Mouse (Mus musculus) heart, postnatal 14 days (tissue): ENCODE data around the gene Dnah7c. TPM values are rescaled to one million over a fixed set of nuclear protein-coding genes. Genes with fewer than 3 reads are reported as not detected.

Experiments used
- DNase-seq, 2 experiments: peaks; one replicate each; pipeline ENCODE4 v3.0.0; 2021 to 2022
- intact Hi-C: fragments of 180-260 bp; cut with DNase I; formaldehyde crosslinking; loops from one replicate; pipeline ENCODE4 v1.15.1; 2025
- total RNA-seq, 2 experiments: library from RNA; stranded (reverse); gene quantifications; 2 replicates each; pipeline ENCODE4 v1.2.3; 2021

Dnah7c gene
- total RNA-seq, 2 experiments from 2014 or later, result 0.07 to 0.10 TPM

GRCm38 (mm10) chr1:46852600-46853272 is 427.3 kb downstream of the Dnah7c start:
- peak; percentile 72 to 73 for DNase-seq
- intact Hi-C loops, result loop anchor here (5.0 kb wide), 3 partner anchors 55 to 120 kb away; no protein-coding TSS in a partner anchor

- peak; percentile 99 for DNase-seq
- intact Hi-C loops, result loop anchor here (5.0 kb wide), 3 partner anchors 54 to 119 kb away; no protein-coding TSS in a partner anchor
Measured at GRCm38 (mm10) chr1:46853317-46854035, 428.1 kb downstream of the Dnah7c start.

- intact Hi-C loops, result loop anchor here (5.0 kb wide), 3 partner anchors 53 to 118 kb away; no protein-coding TSS in a partner anchor
- DNase-seq, result no peak
Measured at GRCm38 (mm10) chr1:46854036-46854900, 428.9 kb downstream of the Dnah7c start.

- no peak for DNase-seq
- intact Hi-C loops, result no loop called here
Measured at GRCm38 (mm10) chr1:46856498-46856897, 431.1 kb downstream of the Dnah7c start.
